Mouse (Mus musculus) left cerebral cortex, adult 18-20 months (tissue): ENCODE data around the gene Foxn2. TPM values are rescaled to one million over a fixed set of nuclear protein-coding genes. Genes with fewer than 3 reads are reported as not detected.
"Not testable (repeated sequence)": the region's sequence is repeated elsewhere in the genome, so short reads cannot be mapped to it uniquely, and the experiment has no call there.

ENCODE experiments used
- DNase-seq, 2 experiments: peaks; one replicate each; pipeline ENCODE4 v3.0.0; 2021 to 2022; ENCODE audit warnings: low spot score in 2 of 2, mixed read lengths in 1 of 2
- long read RNA-seq, 2 experiments: library from polyadenylated mRNA; stranded (forward); transcript quantifications; one replicate each; pipeline ENCODE4 v2.0.0; 2021
- total RNA-seq, 2 experiments: library from RNA; stranded (reverse); gene quantifications; 2 replicates each; pipeline ENCODE4 v1.2.3; 2021

The Foxn2 gene
- 10 to 100 TPM; 15.4 to 16.0 TPM for total RNA-seq
- long read RNA-seq, experiment 1, full-length matches to known transcripts: 1 of 5 reads
- long read RNA-seq, experiment 1, partial matches to known transcripts: 0 of 5 reads
- long read RNA-seq, experiment 1, other reads (novel, unspliced or antisense): 4 of 5 reads
- long read RNA-seq, experiment 2, full-length matches to known transcripts: 4 of 11 reads
- long read RNA-seq, experiment 2, partial matches to known transcripts: 1 of 11 reads
- long read RNA-seq, experiment 2, other reads (novel, unspliced or antisense): 6 of 11 reads

- peak; percentile 89 to 92 for DNase-seq
These were observed at the start of gene Foxn2 for GRCm38 (mm10) chr17:88440285-88441000. Gene Foxn2, plus strand, starts transcription at chr17:88440711.

DNA sequence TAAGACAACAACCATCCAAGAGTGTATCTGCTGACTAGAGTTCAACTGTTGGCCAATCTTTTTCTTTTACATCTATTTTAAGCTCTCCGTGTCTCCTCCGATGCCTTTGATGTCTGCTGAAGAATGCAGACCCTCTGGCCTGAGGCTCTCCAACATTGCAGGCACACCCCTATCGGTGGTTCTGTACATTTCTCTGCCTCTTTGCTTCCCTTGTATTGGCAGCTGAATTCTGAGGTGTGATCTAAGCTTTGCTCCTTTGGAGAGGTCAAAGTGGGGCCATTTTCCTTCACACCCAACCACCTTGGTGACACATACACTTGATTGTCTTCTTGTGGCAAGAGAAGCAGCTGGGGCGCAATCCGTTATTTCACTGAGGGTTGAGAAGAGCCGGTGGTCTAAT lies 43.0 kb upstream of the Foxn2 start:
- DNase-seq: no peak

DNA sequence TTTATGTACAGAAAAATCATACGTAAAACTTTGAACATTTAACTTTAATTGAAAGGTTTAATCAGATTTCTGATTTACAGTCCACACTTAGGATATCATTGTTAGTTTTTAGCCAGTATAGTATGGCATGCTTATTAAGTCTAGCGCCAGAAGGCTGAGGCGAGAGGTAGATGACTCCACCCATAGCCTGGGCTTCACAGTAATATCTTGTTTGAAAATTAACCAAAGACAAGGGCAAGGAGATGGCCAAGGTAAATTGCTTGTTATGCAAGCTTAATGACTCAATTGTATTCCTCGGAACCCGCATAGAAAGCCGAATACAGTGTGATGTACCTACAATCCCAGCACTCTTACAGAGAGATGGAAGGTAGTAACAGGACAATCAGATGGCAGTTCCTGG lies 42.4 kb upstream of the Foxn2 start:
- DNase-seq: no peak

DNA sequence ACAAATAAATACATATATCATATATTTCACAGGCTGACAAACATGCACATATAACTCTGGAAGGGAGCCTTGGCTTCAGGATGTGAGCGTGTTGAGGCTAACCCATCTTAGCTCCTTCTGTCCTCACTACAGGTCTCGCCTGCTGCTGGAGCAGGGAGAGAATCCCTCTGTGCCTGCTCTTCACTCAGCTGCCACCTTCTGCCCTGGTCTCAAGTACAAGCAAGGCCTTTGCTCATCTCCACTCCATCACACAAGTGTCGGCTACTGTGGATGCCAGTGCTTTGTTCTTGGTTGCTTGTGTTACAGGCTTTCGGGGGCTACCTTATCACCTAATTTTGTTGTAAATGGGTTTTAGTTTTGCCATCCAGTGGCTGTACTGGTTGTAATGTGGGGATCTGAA lies 41.7 kb upstream of the Foxn2 start:
- no peak for DNase-seq

DNA sequence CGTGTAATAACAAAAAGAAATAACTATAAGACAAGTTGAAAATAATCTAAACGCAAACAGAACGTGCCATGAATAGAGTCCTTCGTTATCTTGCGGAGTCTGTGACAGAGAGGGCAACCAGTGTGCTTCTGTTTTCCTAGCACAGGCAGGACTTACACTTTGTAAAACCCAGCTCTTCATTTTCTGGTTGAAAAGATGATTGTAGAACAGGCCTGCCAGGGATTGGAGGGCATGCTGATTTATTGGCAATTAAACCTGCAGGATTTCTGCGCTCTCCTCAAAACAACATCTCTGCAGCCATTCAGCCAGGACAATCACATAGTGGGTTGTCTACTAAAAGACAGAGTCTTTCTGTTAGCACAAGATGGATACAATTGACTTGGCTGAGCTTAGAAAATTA lies 40.4 kb upstream of the Foxn2 start:
- no peak for DNase-seq

GRCm38 (mm10) chr17:88400702-88401475 lies 39.6 kb upstream of the Foxn2 start:
- DNase-seq: no peak

DNA sequence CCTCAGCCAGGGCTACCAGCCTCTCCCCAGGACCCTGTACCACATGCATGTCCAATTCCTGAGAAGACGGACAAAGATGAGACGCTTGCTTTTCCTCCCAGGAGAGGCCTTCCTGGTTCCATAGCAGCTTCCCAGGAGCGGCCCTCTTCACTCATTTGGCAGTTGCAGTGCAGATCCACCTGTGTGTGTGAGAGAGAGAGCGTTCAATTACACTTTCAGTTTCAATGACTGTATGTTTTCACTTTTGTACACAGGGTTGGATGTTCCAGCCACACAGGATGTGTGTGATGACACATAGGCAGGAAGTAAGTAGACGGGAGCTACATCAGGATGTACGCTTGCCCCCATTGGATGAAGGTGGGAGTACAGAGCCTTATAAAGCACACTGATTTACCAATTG lies 37.2 kb upstream of the Foxn2 start:
- no peak for DNase-seq

DNA sequence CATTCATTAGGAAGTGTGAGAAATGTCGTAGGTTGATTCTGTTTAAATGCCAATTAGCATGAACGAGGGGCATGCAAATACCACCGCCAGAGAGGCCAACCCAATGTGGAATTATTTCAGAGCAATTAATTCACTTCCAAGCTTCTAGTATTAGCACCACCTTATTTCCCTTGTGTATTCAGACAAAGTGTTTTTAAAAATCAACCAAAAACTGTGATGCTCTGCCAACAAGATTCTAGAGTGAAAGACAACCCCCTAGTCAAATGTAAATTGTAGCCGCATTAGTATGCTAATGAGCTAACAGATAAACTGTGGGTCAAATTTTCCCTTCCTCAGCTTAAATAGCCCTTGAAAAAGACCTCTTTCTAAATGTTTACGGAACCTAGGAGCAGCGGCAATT lies 36.0 kb upstream of the Foxn2 start:
- DNase-seq: no peak

DNA sequence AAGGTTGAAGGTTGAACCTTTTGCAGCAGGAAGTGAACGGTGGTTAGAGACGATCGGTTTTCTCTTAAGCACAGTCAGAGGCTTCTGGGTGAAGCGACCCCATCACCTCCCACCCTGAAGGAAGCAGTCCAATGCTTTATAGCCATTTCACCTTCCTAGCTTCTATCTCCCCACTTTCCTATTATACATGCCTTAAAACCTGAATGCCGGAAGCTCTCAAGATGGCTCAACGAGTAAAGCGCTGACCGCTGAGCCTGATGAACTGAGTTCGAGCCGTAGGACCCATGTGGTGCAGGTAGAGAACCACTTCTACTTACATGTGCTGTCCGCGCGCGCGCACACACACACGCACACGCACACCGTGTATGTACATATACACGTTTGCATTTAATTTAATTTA lies 35.4 kb upstream of the Foxn2 start:
- DNase-seq: no peak

DNA sequence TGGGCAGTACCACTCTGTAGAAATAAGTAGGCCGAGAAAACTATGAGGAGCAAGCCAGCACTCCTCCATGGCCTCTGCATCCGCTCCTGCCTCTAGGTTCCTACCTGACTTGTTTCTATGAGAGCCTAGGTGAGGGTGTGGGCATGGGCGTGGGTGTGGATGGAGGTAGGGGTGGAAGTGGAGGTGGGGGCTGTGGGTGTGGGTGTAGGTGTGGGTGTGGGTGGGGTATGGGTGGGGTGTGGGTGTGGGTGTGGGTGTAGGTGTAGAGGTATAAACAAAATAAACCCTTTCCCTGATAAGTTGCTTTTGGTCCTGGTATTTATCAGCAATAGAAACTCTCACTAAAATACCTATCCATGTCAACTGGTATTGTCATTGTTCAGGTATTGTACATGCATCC lies 30.8 kb upstream of the Foxn2 start:
- DNase-seq: no peak

- no peak for DNase-seq
These were observed 27.2 kb upstream of the Foxn2 start for GRCm38 (mm10) chr17:88413155-88413836.

GRCm38 (mm10) chr17:88420426-88420825 lies 20.1 kb upstream of the Foxn2 start:
- no peak for DNase-seq

- no peak for DNase-seq
These were observed 19.3 kb upstream of the Foxn2 start for GRCm38 (mm10) chr17:88421246-88421645.

- DNase-seq: no peak
These were observed 9.8 kb upstream of the Foxn2 start for GRCm38 (mm10) chr17:88430719-88431118.

DNA sequence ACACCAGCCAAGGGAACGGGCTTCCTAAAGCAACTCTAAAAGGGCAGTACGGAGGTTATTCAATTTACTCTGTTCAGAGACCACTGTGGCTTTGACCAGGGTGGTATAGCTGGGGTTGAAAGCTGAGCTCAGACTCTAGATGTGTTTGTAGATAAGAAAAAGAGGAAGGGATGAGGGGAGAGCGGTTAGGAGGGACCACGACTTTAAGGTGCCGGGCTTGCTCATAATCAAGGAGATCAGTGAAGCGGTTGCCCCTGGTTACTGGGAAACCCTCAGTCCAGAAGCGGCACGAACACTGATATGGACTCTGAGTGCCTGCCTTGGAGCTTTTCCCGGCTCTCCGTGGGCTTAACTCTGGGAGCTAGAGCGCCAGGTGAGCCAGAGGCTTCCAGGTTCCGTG lies 9.0 kb upstream of the Foxn2 start:
- no peak for DNase-seq

GRCm38 (mm10) chr17:88431987-88432386 lies 8.5 kb upstream of the Foxn2 start:
- DNase-seq: no peak

GRCm38 (mm10) chr17:88435322-88435721 lies 5.2 kb upstream of the Foxn2 start:
- no peak for DNase-seq

DNA sequence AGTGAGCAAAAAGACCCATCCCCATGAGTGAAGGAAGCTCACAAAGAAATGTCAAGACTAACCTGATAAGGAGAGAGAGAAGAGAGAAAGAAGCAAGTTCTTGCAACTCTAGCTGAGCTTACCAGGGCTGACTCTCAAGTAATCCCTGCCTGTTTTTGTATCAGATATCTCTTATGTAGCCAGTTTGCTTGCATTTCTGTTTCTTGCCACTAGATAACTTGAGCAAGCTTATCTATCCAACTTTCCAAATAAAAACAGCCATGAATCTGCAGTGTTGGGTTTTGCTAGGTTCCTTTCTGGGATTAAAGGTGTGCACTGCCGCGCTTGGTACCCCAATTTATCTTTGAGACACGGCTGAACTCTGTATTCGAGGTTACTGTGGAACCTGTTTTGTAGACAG lies 4.2 kb upstream of the Foxn2 start:
- DNase-seq: no peak

DNA sequence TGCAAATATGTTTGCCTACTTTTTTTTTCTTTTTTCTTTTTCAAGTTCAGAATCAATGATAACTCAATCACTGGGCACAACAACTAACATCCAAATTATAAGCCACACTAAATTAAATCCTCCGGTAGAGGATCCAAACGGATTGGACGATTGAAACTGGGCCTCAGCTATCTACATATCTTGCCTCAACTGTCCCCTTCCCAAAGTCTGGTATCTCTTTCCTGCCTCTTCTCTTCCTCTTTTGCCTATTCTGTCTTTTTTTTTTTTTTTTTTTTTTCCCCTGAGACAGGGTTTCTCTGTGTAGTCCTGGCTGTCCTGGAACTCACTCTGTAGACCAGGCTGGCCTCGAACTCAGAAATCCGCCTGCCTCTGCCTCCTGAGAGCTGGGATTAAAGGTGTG lies 3.8 kb upstream of the Foxn2 start:
- DNase-seq: not testable (repeated sequence)

DNA sequence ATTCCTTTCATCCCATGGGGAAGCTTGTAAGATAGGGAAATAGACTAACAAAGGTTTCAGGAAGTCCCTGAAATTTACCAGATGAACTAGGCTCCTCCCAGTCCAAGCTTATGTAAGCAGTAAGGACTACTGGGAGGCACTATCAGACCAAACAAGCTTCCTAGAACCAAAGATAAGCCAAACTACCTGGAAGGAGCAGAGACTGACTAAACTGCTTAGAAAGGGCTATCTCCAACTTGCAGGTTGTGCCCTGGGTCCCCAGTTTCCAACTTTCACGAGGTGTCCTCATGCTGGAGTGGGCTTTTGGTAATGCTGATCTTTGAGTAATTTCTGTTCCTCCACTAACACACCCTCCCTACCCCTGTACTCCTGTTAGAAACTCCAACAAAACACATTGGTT lies 3.1 kb upstream of the Foxn2 start:
- no peak for DNase-seq

DNA sequence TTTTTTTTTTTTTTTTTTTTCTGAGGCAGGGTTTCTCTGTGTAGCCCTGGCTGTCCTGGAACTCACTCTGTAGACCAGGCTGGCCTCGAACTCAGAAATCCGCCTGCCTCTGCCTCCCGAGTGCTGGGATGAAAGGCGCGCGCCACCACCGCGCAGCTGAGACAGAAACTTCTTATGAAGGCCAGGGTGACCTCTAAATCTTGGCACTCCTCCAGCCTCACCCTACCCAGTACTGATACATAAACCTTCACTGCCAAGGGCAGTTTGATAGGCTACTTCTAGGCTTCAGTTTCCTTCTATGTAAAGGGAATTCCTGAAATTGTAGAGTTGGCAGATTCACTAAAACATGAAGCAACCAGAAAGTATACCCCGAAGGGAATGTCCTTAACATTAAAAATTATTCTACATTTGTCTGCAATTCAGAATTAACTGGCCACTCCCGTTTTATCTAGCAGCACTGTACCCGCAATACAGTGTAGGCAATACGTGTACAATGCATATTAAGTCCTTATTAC lies 918 bp upstream of the Foxn2 start:
- no peak for DNase-seq
